ENCODE assay signal across 7 mouse cellular contexts in genomic region chr4:133469122-133469521, GRCm38 (mm10). TPM values are rescaled to one million over a fixed set of nuclear protein-coding genes. Genes with fewer than 3 reads are reported as not detected.
A peak's percentile ranks its signal among the peaks of the same experiment; 100 is the strongest.
DNase-seq lines count a peak whose midpoint lies in the region; ATAC-seq lines count a peak whose summit lies in the region.

No protein-coding gene starts in this region.

- H3K9me3 ChIP-seq in kidney, embryonic 14.5 days (ENCODE audit: control insufficient read depth, low read length), result peaks cover 4% of the 10 kb centered on the region; the same call in 1 of the 2 replicates
- H3K9me3 ChIP-seq in hindbrain, embryonic 12.5 days (replicated peaks), result peaks cover 4% of the 10 kb centered on the region; the same call in 1 of the 2 replicates
- no peaks in the 10 kb centered on the region for H3K9me3 ChIP-seq in midbrain, embryonic 13.5 days

- WGBS in kidney, embryonic 14.5 days, result 11% methylated on average over 12 of the region's 12 CpGs
- WGBS in hindbrain, embryonic 12.5 days, result 17% methylated on average over 12 of the region's 12 CpGs
- WGBS in midbrain, embryonic 13.5 days, result 18% methylated on average over 12 of the region's 12 CpGs

- no peak for DNase-seq in kidney, postnatal 10 days
- peak; percentile 42 for DNase-seq in embryo, embryonic 10.5 days (ENCODE audit: low spot score)
- no peak for DNase-seq in frontal cortex, postnatal 10 days (ENCODE audit: low spot score in 2 of 2)

- peak overlapping the region; percentile 93 for H3K4me2 ChIP-seq in kidney, embryonic 14.5 days (replicated peaks; ENCODE audit: low read depth, low read length)
- peak overlapping the region; percentile 67; the same call in 1 of the 2 replicates for H3K4me2 ChIP-seq in hindbrain, embryonic 12.5 days (replicated peaks)
- no peak overlapping the region for H3K4me2 ChIP-seq in midbrain, embryonic 13.5 days (replicated peaks)

- ATAC-seq in kidney, embryonic 14.5 days (ENCODE audit: low FRiP score, low TSS enrichment), result no peak
- ATAC-seq in hindbrain, embryonic 12.5 days (ENCODE audit: low FRiP score), result no peak
- ATAC-seq in midbrain, embryonic 13.5 days, result no peak
- no peak for ATAC-seq in cerebellum, adult (ENCODE audit: insufficient number of reproducible peaks, low FRiP score, low TSS enrichment)

- no peak overlapping the region for H3K9ac ChIP-seq in kidney, embryonic 14.5 days (ENCODE audit: low read depth, low read length)
- H3K9ac ChIP-seq in hindbrain, embryonic 12.5 days, result no peak overlapping the region
- no peak overlapping the region for H3K9ac ChIP-seq in midbrain, embryonic 13.5 days (replicated peaks)

- H3K27me3 ChIP-seq in kidney, embryonic 14.5 days (ENCODE audit: control insufficient read depth, insufficient read depth, low read length), result peaks cover 3% of the 10 kb centered on the region; the same call in 1 of the 2 replicates
- H3K27me3 ChIP-seq in hindbrain, embryonic 12.5 days, result peaks cover 23% of the 10 kb centered on the region
- H3K27me3 ChIP-seq in midbrain, embryonic 13.5 days, result peaks cover 25% of the 10 kb centered on the region

- H3K27ac ChIP-seq in kidney, embryonic 14.5 days (ENCODE audit: low read depth, low read length), result no peak overlapping the region
- H3K27ac ChIP-seq in hindbrain, embryonic 12.5 days, result no peak overlapping the region
- no peak overlapping the region for H3K27ac ChIP-seq in midbrain, embryonic 13.5 days

- peaks cover 3% of the 10 kb centered on the region; the same call in 1 of the 2 replicates for H3K4me1 ChIP-seq in kidney, embryonic 14.5 days (ENCODE audit: control insufficient read depth, insufficient read depth, low read length)
- H3K4me1 ChIP-seq in hindbrain, embryonic 12.5 days, result peaks cover 9% of the 10 kb centered on the region
- H3K4me1 ChIP-seq in midbrain, embryonic 13.5 days (replicated peaks), result peaks cover 9% of the 10 kb centered on the region

- H3K4me3 ChIP-seq in kidney, embryonic 14.5 days (ENCODE audit: low read length), result peak overlapping the region; percentile 4; the same call in 1 of the 2 replicates
- H3K4me3 ChIP-seq in hindbrain, embryonic 12.5 days, result no peak overlapping the region
- H3K4me3 ChIP-seq in midbrain, embryonic 13.5 days (replicated peaks), result 0 out of 2 replicates have a peak overlapping the region, but pooled peaks have one; percentile 48

- no peaks in the 10 kb centered on the region for H3K36me3 ChIP-seq in kidney, embryonic 14.5 days (ENCODE audit: control insufficient read depth, insufficient read depth, low read length)
- no peaks in the 10 kb centered on the region for H3K36me3 ChIP-seq in hindbrain, embryonic 12.5 days
- no peaks in the 10 kb centered on the region for H3K36me3 ChIP-seq in midbrain, embryonic 13.5 days

RNA-seq across cellular contexts. Expression of gene Tent5b, which starts 10.8 kb away (rescaled TPM):
- polyA plus RNA-seq in kidney, embryonic 14.5 days (2014; fragmentation: Nextera tagmentation; extraction: Ambion mirVana), result 0.35 and 0.94 TPM in 2 replicates
- polyA plus RNA-seq in hindbrain, embryonic 12.5 days (2016; fragmentation: Nextera tagmentation; extraction: Ambion mirVana), result 1.0 and 1.5 TPM in 2 replicates
- 0.17 and 0.31 TPM in 2 replicates for polyA plus RNA-seq in midbrain, embryonic 13.5 days (2015; fragmentation: Nextera tagmentation; extraction: Ambion mirVana)

RNA-seq across cellular contexts. Expression of gene Trnp1, which starts 29.2 kb away (rescaled TPM):
- 1.4 and 1.6 TPM in 2 replicates for polyA plus RNA-seq in kidney, embryonic 14.5 days (2014; fragmentation: Nextera tagmentation; extraction: Ambion mirVana)
- polyA plus RNA-seq in hindbrain, embryonic 12.5 days (2016; fragmentation: Nextera tagmentation; extraction: Ambion mirVana), result 4.3 and 4.8 TPM in 2 replicates
- 1.2 and 1.9 TPM in 2 replicates for polyA plus RNA-seq in midbrain, embryonic 13.5 days (2015; fragmentation: Nextera tagmentation; extraction: Ambion mirVana)

RNA-seq across cellular contexts. Expression of gene Kdf1, which starts 49.6 kb away (rescaled TPM):
- 15.3 and 21.4 TPM in 2 replicates for polyA plus RNA-seq in kidney, embryonic 14.5 days (2014; fragmentation: Nextera tagmentation; extraction: Ambion mirVana)
- 1.4 and 4.0 TPM in 2 replicates for polyA plus RNA-seq in hindbrain, embryonic 12.5 days (2016; fragmentation: Nextera tagmentation; extraction: Ambion mirVana)
- 0.15 and 0.24 TPM in 2 replicates for polyA plus RNA-seq in midbrain, embryonic 13.5 days (2015; fragmentation: Nextera tagmentation; extraction: Ambion mirVana)
